10 mouse cellular contexts compared by ENCODE assay signal in the genomic region with DNA sequence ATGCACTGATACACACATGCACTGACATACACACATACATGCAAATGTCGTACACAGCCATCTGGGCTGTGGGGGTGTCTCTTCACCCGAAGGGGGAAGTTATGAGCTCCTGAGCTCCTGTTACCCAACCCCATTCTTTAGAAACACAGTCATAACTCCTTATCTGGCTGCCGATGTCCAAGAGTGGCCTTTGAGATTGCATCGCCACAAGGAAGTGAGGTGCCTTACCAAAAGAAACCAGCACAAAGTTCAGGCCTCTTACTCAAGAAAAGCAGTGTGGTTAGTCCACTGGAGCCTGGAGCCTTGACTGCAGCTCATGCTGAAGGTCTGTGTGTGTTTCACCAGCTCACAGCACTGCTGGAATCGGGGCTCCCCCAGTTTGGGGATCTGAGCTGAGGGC. TPM values are rescaled to one million over a fixed set of nuclear protein-coding genes. Genes with fewer than 3 reads are reported as not detected.
DNase-seq lines count a peak whose midpoint lies in the region; ATAC-seq and TF ChIP-seq lines count a peak whose summit lies in the region.
"Had no signal": no experiment of that assay in that cellular context is flagged by ENCODE, and none has a peak within 500 bp of the region (broad histone marks: within the 10 kb centered on the region; RNA-seq: fewer than 3 reads in every experiment).

No protein-coding gene starts in this region.

- peaks cover 19% of the 10 kb centered on the region for H3K4me1 ChIP-seq in kidney, embryonic 14.5 days (ENCODE audit: control insufficient read depth, insufficient read depth, low read length)

- no peaks in the 10 kb centered on the region for H3K27me3 ChIP-seq in kidney, embryonic 14.5 days (ENCODE audit: control insufficient read depth, insufficient read depth, low read length)
- no peaks in the 10 kb centered on the region for H3K27me3 ChIP-seq in myocyte (ENCODE audit: control insufficient read depth, insufficient read depth, insufficient read length)

- no peak overlapping the region for H3K9ac ChIP-seq in kidney, embryonic 14.5 days (ENCODE audit: low read depth, low read length)
- H3K9ac ChIP-seq: embryonic facial prominence, embryonic 12.5 days had no signal

- no peaks in the 10 kb centered on the region for H3K36me3 ChIP-seq in kidney, embryonic 14.5 days (ENCODE audit: control insufficient read depth, insufficient read depth, low read length)
- H3K36me3 ChIP-seq in myocyte (ENCODE audit: control insufficient read depth, insufficient read depth), result no peaks in the 10 kb centered on the region
- H3K36me3 ChIP-seq: embryonic facial prominence, embryonic 12.5 days had no signal

- no peak overlapping the region for H3K4me3 ChIP-seq in kidney, embryonic 14.5 days (ENCODE audit: low read length)
- H3K4me3 ChIP-seq in myocyte, result no peak overlapping the region
- H3K4me3 ChIP-seq: embryonic facial prominence, embryonic 12.5 days had no signal

- TF ChIP-seq POLR2A in myocyte (IDR thresholded peaks at IDR 0.05; ENCODE audit: insufficient read length, low read depth), result peak; percentile 11

- 70% methylated on average over 5 of the region's 5 CpGs for WGBS in kidney, embryonic 14.5 days

- no peak for ATAC-seq in kidney, embryonic 14.5 days (ENCODE audit: low FRiP score, low TSS enrichment)
- ATAC-seq in granulocyte monocyte progenitor cell, adult 5-6 weeks (replicated peaks; ENCODE audit: poor library complexity, severe bottlenecking), result peak; percentile 65

- no peak overlapping the region for H3K4me2 ChIP-seq in kidney, embryonic 14.5 days (replicated peaks; ENCODE audit: low read depth, low read length)
- H3K4me2 ChIP-seq in myocyte (ENCODE audit: low read depth), result peak overlapping the region; percentile 45
- H3K4me2 ChIP-seq: embryonic facial prominence, embryonic 12.5 days; midbrain, embryonic 11.5 days had no signal

- DNase-seq in kidney, adult 9 months, result no peak
- peak; percentile 69 for DNase-seq in NIH3T3 (ENCODE audit: low read depth)
- DNase-seq in ovary, postnatal 10 days (ENCODE audit: low spot score), result no peak
- no peak for DNase-seq in spleen, postnatal 36 days (ENCODE audit: low spot score in 2 of 2)
- DNase-seq: kidney, adult 2 months had no signal

- peak overlapping the region; percentile 76 for H3K27ac ChIP-seq in kidney, embryonic 14.5 days (ENCODE audit: low read depth, low read length)
- H3K27ac ChIP-seq: embryonic facial prominence, embryonic 12.5 days had no signal

- no peaks in the 10 kb centered on the region for H3K9me3 ChIP-seq in kidney, embryonic 14.5 days (ENCODE audit: control insufficient read depth, low read length)
- H3K9me3 ChIP-seq: embryonic facial prominence, embryonic 12.5 days had no signal

- H3ac ChIP-seq in myocyte (ENCODE audit: control insufficient read depth, insufficient read length), result no peak overlapping the region

- H3K79me2 ChIP-seq in myocyte (ENCODE audit: control insufficient read depth, insufficient read depth), result peaks cover 34% of the 10 kb centered on the region

TF ChIP-seq in myocyte, 11 proteins besides CTCF, POLR2A, EP300 and RAD21:
- TF ChIP-seq POLR2AphosphoS2 (IDR thresholded peaks at IDR 0.05; ENCODE audit: insufficient read length, low read depth) (no peak), CEBPB (IDR thresholded peaks at IDR 0.05; ENCODE audit: insufficient read depth, poor library complexity, severe bottlenecking) (peak; percentile 72; the same call in 1 of the 2 replicates)

RNA-seq across cellular contexts. Expression of a gene that starts 43.1 kb away (rescaled TPM):
- 25.7 and 33.6 TPM in 2 replicates for polyA plus RNA-seq in kidney, embryonic 14.5 days (2014; fragmentation: Nextera tagmentation; extraction: Ambion mirVana)
- 61.3 and 114 TPM in 2 replicates for total RNA-seq in granulocyte monocyte progenitor cell, adult 5-6 weeks (2014; fragmentation: Nextera tagmentation)
- 121 and 131 TPM in 2 replicates for total RNA-seq in granulocyte monocyte progenitor cell, adult 5-6 weeks (2017)
- 83.3 TPM for polyA plus RNA-seq in myocyte (2012; fragmentation: generic; extraction: Trizol)
